Mouse (Mus musculus) myocyte (in vitro differentiated cells): ENCODE results near the gene Hhipl1. TPM values are rescaled to one million over a fixed set of nuclear protein-coding genes. Genes with fewer than 3 reads are reported as not detected.

Experiments
- H3K27me3 ChIP-seq: one replicate; pipeline ENCODE4 v1.6.1; 2011; ENCODE audit not compliant: control insufficient read depth, insufficient read depth, insufficient read length
- H3K36me3 ChIP-seq: one replicate; pipeline ENCODE4 v1.6.1; 2011; ENCODE audit not compliant: control insufficient read depth, insufficient read depth
- H3K4me2 ChIP-seq: one replicate; pipeline ENCODE4 v1.6.1; 2011; ENCODE audit warnings: low read depth, control low read depth
- H3K4me3 ChIP-seq: one replicate; pipeline ENCODE4 v1.5.1; 2011; ENCODE audit warnings: mild to moderate bottlenecking, control low read depth, moderate library complexity
- H3K79me2 ChIP-seq: one replicate; pipeline ENCODE4 v1.6.1; 2011; ENCODE audit not compliant: control insufficient read depth, insufficient read depth
- H3ac ChIP-seq: one replicate; pipeline ENCODE4 v1.6.1; 2011; ENCODE audit not compliant: control insufficient read depth, insufficient read length
- CEBPB ChIP-seq: IDR thresholded peaks from 2 replicates; pipeline ENCODE4 v1.6.1; 2011; ENCODE audit warnings: mild to moderate bottlenecking, moderate library complexity; ENCODE audit not compliant: poor library complexity, insufficient read depth, severe bottlenecking
- E2F4 ChIP-seq: IDR thresholded peaks from one replicate; pipeline ENCODE4 v1.6.1; 2011; ENCODE audit warnings: mild to moderate bottlenecking, control low read depth, moderate library complexity; ENCODE audit not compliant: insufficient read depth
- MAX ChIP-seq: IDR thresholded peaks from one replicate; pipeline ENCODE4 v1.6.1; 2011; ENCODE audit warnings: low read depth, mild to moderate bottlenecking, control low read depth
- MYOD1 ChIP-seq, 3 experiments: IDR thresholded peaks; one replicate each; pipeline ENCODE4 v1.6.1; 2011; ENCODE audit warnings: control low read depth in 2 of 3, low read depth in 2 of 3, mild to moderate bottlenecking in 2 of 3, moderate library complexity in 1 of 3; ENCODE audit not compliant: insufficient read length in 2 of 3, control insufficient read depth in 1 of 3
- MYOG ChIP-seq, 3 experiments: IDR thresholded peaks; one replicate each; pipeline ENCODE4 v1.6.1; 2011; ENCODE audit warnings: control low read depth in 2 of 3, low read depth in 2 of 3, mild to moderate bottlenecking in 2 of 3; ENCODE audit not compliant: insufficient read length in 2 of 3, control insufficient read depth in 1 of 3, insufficient read depth in 1 of 3
- POLR2A ChIP-seq: IDR thresholded peaks from one replicate; pipeline ENCODE4 v1.6.1; 2011; ENCODE audit warnings: low read depth, mild to moderate bottlenecking, control low read depth, moderate library complexity; ENCODE audit not compliant: insufficient read length
- POLR2AphosphoS2 ChIP-seq: IDR thresholded peaks from one replicate; pipeline ENCODE4 v1.6.1; 2011; ENCODE audit warnings: low read depth, control low read depth; ENCODE audit not compliant: insufficient read length
- REST ChIP-seq: IDR thresholded peaks from one replicate; pipeline ENCODE4 v1.6.1; 2011; ENCODE audit warnings: mild to moderate bottlenecking, control low read depth, moderate library complexity; ENCODE audit not compliant: insufficient read depth, insufficient read length
- SRF ChIP-seq: IDR thresholded peaks from one replicate; pipeline ENCODE4 v1.6.1; 2011; ENCODE audit warnings: low read depth; ENCODE audit not compliant: control insufficient read depth, insufficient read length
- TCF12 ChIP-seq: IDR thresholded peaks from one replicate; pipeline ENCODE4 v1.6.1; 2011; ENCODE audit warnings: mild to moderate bottlenecking, control low read depth; ENCODE audit not compliant: poor library complexity, insufficient read depth, severe bottlenecking
- TCF3 ChIP-seq: IDR thresholded peaks from one replicate; pipeline ENCODE4 v1.6.1; 2011; ENCODE audit warnings: low read depth, control low read depth; ENCODE audit not compliant: insufficient read length
- USF1 ChIP-seq: IDR thresholded peaks from one replicate; pipeline ENCODE4 v1.6.1; 2011; ENCODE audit warnings: low read depth, mild to moderate bottlenecking, control low read depth, moderate library complexity
- polyA plus RNA-seq: library from polyadenylated mRNA; unstranded; fragments of >200 nt; fragmentation: generic; extraction: Trizol; gene quantifications from one replicate; pipeline ENCODE4 v1.2.1, GENCODE M21; 2012; ENCODE audit warnings: missing spikeins

The Hhipl1 gene
- polyA plus RNA-seq, 1 experiment = 13.5 TPM

- H3K27me3 ChIP-seq = peaks cover 5% of the 10 kb centered on the region
- H3K36me3 ChIP-seq = no peaks in the 10 kb centered on the region
- no peak overlapping the region for H3K4me2 ChIP-seq
- H3K4me3 ChIP-seq = no peak overlapping the region
- peak in 2 of 3 experiments; percentile 67 to 87 for TF ChIP-seq MYOD1 (IDR thresholded peaks at IDR 0.05; ENCODE audit: control insufficient read depth in 1 of 3, insufficient read length in 2 of 3, low read depth in 2 of 3)
- no peak for TF ChIP-seq USF1
- TF ChIP-seq SRF = no peak
- TF ChIP-seq TCF12 = peak; percentile 2
- TF ChIP-seq CEBPB = no peak
- TF ChIP-seq MYOG (IDR thresholded peaks at IDR 0.05; ENCODE audit: control insufficient read depth in 1 of 3, insufficient read depth in 1 of 3, insufficient read length in 2 of 3, low read depth in 2 of 3) = peak in 2 of 3 experiments; percentile 76 to 80
- TF ChIP-seq TCF3 = peak; percentile 59
- TF ChIP-seq POLR2A = no peak
- no peaks in the 10 kb centered on the region for H3K79me2 ChIP-seq
- H3ac ChIP-seq = no peak overlapping the region
These were observed 27.7 kb upstream of the Hhipl1 start for GRCm38 (mm10) chr12:108278221-108278918.

- TF ChIP-seq MYOG (IDR thresholded peaks at IDR 0.05; ENCODE audit: control insufficient read depth in 1 of 3, insufficient read depth in 1 of 3, insufficient read length in 2 of 3, low read depth in 2 of 3) = no peak
- no peak for TF ChIP-seq POLR2A
- TF ChIP-seq TCF12 = no peak
- no peak for TF ChIP-seq CEBPB
These were observed 21.4 kb upstream of the Hhipl1 start for GRCm38 (mm10) chr12:108284455-108285224.

GRCm38 (mm10) chr12:108285225-108286011 is 20.7 kb upstream of the Hhipl1 start:
- Histone ChIP-seq H3K79me2 (no peaks in the 10 kb centered on the region), H3K4me2 (peak overlapping the region; percentile 12), H3K4me3 (no peak overlapping the region), H3ac (no peak overlapping the region), H3K27me3 (peaks cover 5% of the 10 kb centered on the region), H3K36me3 (no peaks in the 10 kb centered on the region)
- TF ChIP-seq MAX (no peak), SRF (no peak), E2F4 (no peak), TCF3 (no peak), REST (no peak), POLR2AphosphoS2 (no peak), CEBPB (no peak), POLR2A (no peak), MYOG (IDR thresholded peaks at IDR 0.05; ENCODE audit: control insufficient read depth in 1 of 3, insufficient read depth in 1 of 3, insufficient read length in 2 of 3, low read depth in 2 of 3) (no peak), USF1 (no peak), MYOD1 (IDR thresholded peaks at IDR 0.05; ENCODE audit: control insufficient read depth in 1 of 3, insufficient read length in 2 of 3, low read depth in 2 of 3) (no peak)

More at GRCm38 (mm10) chr12:108284455-108285224, 21.4 kb upstream of the Hhipl1 start:
- H3ac ChIP-seq = no peak overlapping the region
- H3K36me3 ChIP-seq = no peaks in the 10 kb centered on the region
- peak overlapping the region; percentile 12 for H3K4me2 ChIP-seq
- H3K79me2 ChIP-seq = no peaks in the 10 kb centered on the region
- no peak overlapping the region for H3K4me3 ChIP-seq
- peaks cover 5% of the 10 kb centered on the region for H3K27me3 ChIP-seq

GRCm38 (mm10) chr12:108286381-108286780 is 19.7 kb upstream of the Hhipl1 start:
- Histone ChIP-seq H3K27me3 (peaks cover 8% of the 10 kb centered on the region), H3ac (no peak overlapping the region), H3K79me2 (no peaks in the 10 kb centered on the region), H3K36me3 (no peaks in the 10 kb centered on the region), H3K4me3 (no peak overlapping the region), H3K4me2 (no peak overlapping the region)
- TF ChIP-seq E2F4 (no peak), TCF3 (no peak), REST (no peak), TCF12 (no peak), MYOD1 (IDR thresholded peaks at IDR 0.05; ENCODE audit: control insufficient read depth in 1 of 3, insufficient read length in 2 of 3, low read depth in 2 of 3) (no peak), MYOG (IDR thresholded peaks at IDR 0.05; ENCODE audit: control insufficient read depth in 1 of 3, insufficient read depth in 1 of 3, insufficient read length in 2 of 3, low read depth in 2 of 3) (no peak), POLR2AphosphoS2 (no peak), CEBPB (no peak), MAX (no peak)
